Mouse (Mus musculus) midbrain, embryonic 11.5 days (tissue): ENCODE measurements around the gene Gpr12. TPM values are rescaled to one million over a fixed set of nuclear protein-coding genes. Genes with fewer than 3 reads are reported as not detected.

Experiments
- ATAC-seq: fragments of 200-750 bp; cut with Nextera tagmentation; 2 replicates; pipeline ENCODE4 v1.8.0; 2017; ENCODE audit warnings: moderate TSS enrichment, moderate library complexity; ENCODE audit not compliant: low FRiP score
- DNase-seq: peaks from one replicate; pipeline ENCODE4 v3.0.0; 2015; ENCODE audit warnings: low spot score; ENCODE audit errors: missing footprints
- H3K27ac ChIP-seq: fragments of 300-500 bp; sonication (generic); 2 replicates; pipeline ENCODE4 v1.5.1; 2014; ENCODE audit warnings: low read depth, low read length
- H3K27me3 ChIP-seq: fragments of 300-500 bp; sonication (generic); 2 replicates; pipeline ENCODE4 v1.6.1; 2014; ENCODE audit warnings: mild to moderate bottlenecking, low read length, moderate library complexity, mixed read lengths; ENCODE audit not compliant: control insufficient read depth, insufficient read depth
- H3K36me3 ChIP-seq: fragments of 300-500 bp; sonication (generic); 2 replicates; pipeline ENCODE4 v1.6.1; 2014; ENCODE audit warnings: mild to moderate bottlenecking, low read length, moderate library complexity, mixed read lengths; ENCODE audit not compliant: control insufficient read depth, insufficient read depth
- H3K4me1 ChIP-seq: fragments of 300-500 bp; sonication (generic); 2 replicates; pipeline ENCODE4 v1.6.1; 2014; ENCODE audit warnings: low read length; ENCODE audit not compliant: control insufficient read depth, insufficient read depth
- H3K4me2 ChIP-seq: fragments of 300-500 bp; sonication (generic); 2 replicates; pipeline ENCODE4 v1.6.1; 2014; ENCODE audit warnings: mild to moderate bottlenecking, moderate library complexity
- H3K4me3 ChIP-seq: fragments of 300-500 bp; sonication (generic); 2 replicates; pipeline ENCODE4 v1.5.1; 2014; ENCODE audit warnings: low read depth, low read length
- H3K9ac ChIP-seq: fragments of 300-500 bp; sonication (generic); 2 replicates; pipeline ENCODE4 v1.6.1; 2014; ENCODE audit warnings: low read length
- H3K9me3 ChIP-seq: fragments of 300-500 bp; sonication (generic); 2 replicates; pipeline ENCODE4 v1.6.1; 2016; ENCODE audit warnings: low read length; ENCODE audit not compliant: control insufficient read depth
- WGBS: fragments of 180-500 bp; shearing (Covaris S2); extraction: QIAGEN DNeasy Blood & Tissue Kit; methylation state at CpG from one replicate; pipeline ENCODE4 v1.1.7; 2014; 5-methylcytosine and 5-hydroxymethylcytosine counted together
- polyA plus RNA-seq: library from polyadenylated mRNA; unstranded; fragments of >200 nt; fragmentation: Nextera tagmentation; extraction: Ambion mirVana; gene quantifications from 2 replicates; pipeline ENCODE4 v1.2.1, GENCODE M21; 2014

Gpr12 gene
- 0.36 and 0.39 TPM in 2 replicates for polyA plus RNA-seq

DNA sequence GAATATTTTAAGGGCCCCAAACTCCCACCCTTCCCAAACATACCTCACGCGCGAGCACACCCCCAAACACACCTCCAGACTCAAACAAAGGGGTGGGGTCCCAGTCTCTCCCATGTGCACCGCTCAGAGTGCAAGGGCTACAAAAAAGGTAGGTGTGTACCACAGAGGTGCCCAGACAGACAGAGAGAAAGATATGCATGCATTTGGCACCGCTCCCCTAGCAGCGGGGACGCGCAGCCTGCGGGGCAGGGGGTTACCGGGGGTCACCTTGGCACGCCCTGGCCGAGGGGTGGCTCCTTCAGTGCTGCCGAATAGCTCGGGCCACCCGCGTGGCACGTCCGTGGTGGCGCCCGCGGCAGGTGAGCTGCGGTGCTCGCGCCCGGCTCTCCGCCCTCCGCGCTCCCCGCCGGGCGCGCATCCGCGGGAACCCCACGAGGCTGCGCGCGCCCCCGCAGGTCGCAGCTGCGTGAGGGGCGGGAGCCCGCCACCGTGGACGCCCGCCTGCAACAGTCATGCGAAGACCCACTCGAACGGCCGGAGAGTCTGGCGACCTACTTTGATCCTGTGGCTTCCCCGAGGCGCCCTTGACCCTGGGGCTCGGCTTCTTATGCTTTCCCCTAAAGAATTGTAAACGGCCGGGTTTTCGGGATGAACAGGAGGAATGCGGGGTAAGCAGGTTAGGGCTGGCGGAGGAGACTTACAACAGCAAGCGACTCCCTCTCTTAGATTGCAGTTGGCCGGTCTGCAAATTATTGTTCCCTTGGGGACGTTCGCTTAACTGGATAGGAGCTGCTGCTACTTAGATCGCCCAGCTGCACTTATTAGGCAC is at the start of gene Gpr12:
TSS of gene Gpr12 (minus strand) at position 762 of the 829 bp plus-strand sequence.
- peaks cover 6% of the 10 kb centered on the region; the same call in 1 of the 2 replicates for H3K4me1 ChIP-seq
- peak; percentile 91 for DNase-seq
- H3K36me3 ChIP-seq: no peaks in the 10 kb centered on the region
- H3K9ac ChIP-seq: peak within 1 kb of the TSS; percentile 54
- under 1% methylated on average over 58 of the region's 64 CpGs for WGBS
- peak within 1 kb of the TSS; percentile 96 for H3K4me2 ChIP-seq
- H3K27ac ChIP-seq: no peak within 1 kb of the TSS
- peak within 1 kb of the TSS; percentile 53 for H3K4me3 ChIP-seq
- peak; percentile 72 for ATAC-seq
- H3K9me3 ChIP-seq: no peaks in the 10 kb centered on the region
- peaks cover 36% of the 10 kb centered on the region for H3K27me3 ChIP-seq

DNA sequence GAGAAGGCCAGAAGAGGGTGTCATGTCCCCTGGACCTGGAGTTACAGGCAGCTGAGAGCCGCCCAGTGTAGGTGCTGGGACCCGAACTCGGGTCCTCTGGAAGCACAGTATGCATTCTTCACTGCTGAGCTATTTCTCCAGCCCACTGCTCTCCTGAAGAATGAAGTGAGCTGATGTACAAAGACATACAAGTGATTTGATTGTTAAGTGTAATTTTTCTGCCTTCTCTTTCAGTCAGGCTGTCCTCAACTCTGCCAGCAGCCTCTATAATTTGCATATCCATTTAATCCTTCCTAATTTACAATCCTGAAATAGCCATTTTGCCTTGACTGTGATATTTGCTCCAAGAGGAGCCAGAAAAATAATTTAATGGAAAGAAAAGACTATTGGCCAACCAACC is 46.6 kb upstream of the Gpr12 start:
- H3K27ac ChIP-seq: no peak overlapping the region
- H3K4me3 ChIP-seq: no peak overlapping the region
- no peak overlapping the region for H3K9ac ChIP-seq
- DNase-seq: no peak
- no peak for ATAC-seq
- no peaks in the 10 kb centered on the region for H3K9me3 ChIP-seq
- WGBS: 83% methylated on average over 3 of the region's 3 CpGs
- no peaks in the 10 kb centered on the region for H3K4me1 ChIP-seq
- H3K27me3 ChIP-seq: no peaks in the 10 kb centered on the region
- H3K36me3 ChIP-seq: no peaks in the 10 kb centered on the region
- H3K4me2 ChIP-seq: no peak overlapping the region

DNA sequence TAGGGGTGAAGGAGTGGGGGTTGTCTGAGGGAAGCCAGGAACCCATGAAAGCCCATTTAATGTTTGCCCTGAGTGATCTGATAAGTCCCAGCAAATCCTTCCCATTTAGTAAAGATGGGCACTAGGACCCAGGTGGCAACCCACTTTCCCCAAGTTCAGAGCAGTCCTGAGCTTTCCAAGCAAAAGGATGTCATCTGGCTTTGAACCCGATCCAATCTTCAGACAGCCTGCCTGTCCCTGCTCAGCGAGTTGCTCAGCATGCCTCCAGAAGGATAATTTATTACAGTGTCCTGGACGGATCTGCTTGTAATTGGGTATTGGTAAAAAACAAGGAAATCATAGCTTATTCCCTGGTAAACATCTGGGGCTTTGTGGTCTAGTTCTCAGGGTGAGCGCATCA is 45.9 kb upstream of the Gpr12 start:
- H3K27ac ChIP-seq: no peak overlapping the region
- no peaks in the 10 kb centered on the region for H3K27me3 ChIP-seq
- no peaks in the 10 kb centered on the region for H3K36me3 ChIP-seq
- no peaks in the 10 kb centered on the region for H3K4me1 ChIP-seq
- 61% methylated on average over 4 of the region's 4 CpGs for WGBS
- no peak for ATAC-seq
- H3K9ac ChIP-seq: no peak overlapping the region
- no peak overlapping the region for H3K4me3 ChIP-seq
- H3K4me2 ChIP-seq: no peak overlapping the region
- DNase-seq: no peak
- H3K9me3 ChIP-seq: no peaks in the 10 kb centered on the region

DNA sequence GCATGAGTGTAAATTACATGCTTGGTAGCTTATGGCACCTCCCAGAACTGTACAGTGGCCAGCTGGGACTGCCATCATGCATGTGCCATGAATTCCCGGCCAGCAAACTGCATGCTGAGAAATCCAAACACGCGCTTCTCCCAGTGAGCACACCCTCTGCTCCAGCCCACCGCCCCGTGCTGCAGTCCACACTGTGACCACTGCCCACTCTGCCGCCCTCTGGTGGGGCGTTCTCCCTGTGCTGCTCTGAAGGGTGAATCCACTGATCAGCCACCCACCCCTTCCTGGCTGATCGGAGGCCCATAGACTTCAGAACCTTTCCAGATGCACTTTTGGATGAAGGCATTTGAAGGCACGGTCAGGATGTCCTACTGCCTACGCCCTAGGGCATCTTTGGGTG is 44.6 kb upstream of the Gpr12 start:
- Histone ChIP-seq H3K4me3 (no peak overlapping the region), H3K4me1 (no peaks in the 10 kb centered on the region), H3K4me2 (no peak overlapping the region), H3K9me3 (no peaks in the 10 kb centered on the region), H3K27me3 (no peaks in the 10 kb centered on the region), H3K36me3 (no peaks in the 10 kb centered on the region), H3K27ac (no peak overlapping the region), H3K9ac (no peak overlapping the region)
- 79% methylated on average over 10 of the region's 10 CpGs for WGBS
- no peak for ATAC-seq
- DNase-seq: no peak

DNA sequence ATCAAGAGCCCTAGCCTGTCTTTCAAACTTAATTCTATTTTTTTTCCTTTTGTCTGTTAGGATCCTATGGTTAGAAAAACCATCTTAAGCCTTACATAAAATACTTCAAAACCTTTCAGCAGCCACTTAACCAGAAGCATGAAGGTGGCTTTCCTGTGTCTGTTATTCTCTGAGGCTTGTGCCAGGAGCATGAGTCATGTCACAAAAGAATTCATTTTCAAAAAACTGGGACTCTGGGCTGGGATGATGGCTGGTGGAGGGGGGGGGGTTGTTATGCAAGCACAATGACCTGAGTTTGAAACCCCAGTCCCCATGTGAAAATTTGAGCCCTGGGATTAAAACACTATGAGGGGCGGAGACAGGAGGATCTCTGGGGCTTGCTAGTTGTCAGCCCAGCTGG is 43.8 kb upstream of the Gpr12 start:
- Histone ChIP-seq H3K9me3 (no peaks in the 10 kb centered on the region), H3K9ac (no peak overlapping the region), H3K27me3 (no peaks in the 10 kb centered on the region), H3K4me2 (no peak overlapping the region), H3K4me3 (no peak overlapping the region), H3K27ac (no peak overlapping the region), H3K36me3 (no peaks in the 10 kb centered on the region), H3K4me1 (no peaks in the 10 kb centered on the region)
- no peak for ATAC-seq
- DNase-seq: no peak
- WGBS: 86% methylated on average over 1 of the region's 1 CpGs

DNA sequence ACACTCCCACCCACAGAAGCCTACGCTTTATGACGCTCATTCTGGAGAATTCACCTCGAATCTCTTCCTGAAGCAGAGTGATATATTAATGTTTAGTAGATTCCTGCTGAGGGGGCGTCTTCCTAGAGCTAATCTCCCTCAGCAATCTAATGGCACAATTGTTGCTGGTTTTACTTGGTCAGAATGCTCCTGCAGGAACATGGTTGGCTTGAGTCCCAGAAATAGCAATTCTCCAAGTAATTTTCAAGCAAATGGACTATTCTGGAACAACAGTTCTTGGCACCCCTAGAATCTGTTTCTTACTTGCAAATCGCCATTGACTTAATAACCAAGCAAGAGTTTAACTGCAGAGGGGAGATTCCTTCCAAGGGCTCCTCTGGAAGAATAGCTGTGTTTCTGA is 42.9 kb upstream of the Gpr12 start:
- no peaks in the 10 kb centered on the region for H3K36me3 ChIP-seq
- ATAC-seq (no peak), DNase-seq (no peak)
- H3K27ac ChIP-seq: no peak overlapping the region
- H3K9ac ChIP-seq: no peak overlapping the region
- no peaks in the 10 kb centered on the region for H3K4me1 ChIP-seq
- WGBS: 74% methylated on average over 5 of the region's 5 CpGs
- H3K4me3 ChIP-seq: no peak overlapping the region
- no peaks in the 10 kb centered on the region for H3K9me3 ChIP-seq
- no peak overlapping the region for H3K4me2 ChIP-seq
- no peaks in the 10 kb centered on the region for H3K27me3 ChIP-seq

DNA sequence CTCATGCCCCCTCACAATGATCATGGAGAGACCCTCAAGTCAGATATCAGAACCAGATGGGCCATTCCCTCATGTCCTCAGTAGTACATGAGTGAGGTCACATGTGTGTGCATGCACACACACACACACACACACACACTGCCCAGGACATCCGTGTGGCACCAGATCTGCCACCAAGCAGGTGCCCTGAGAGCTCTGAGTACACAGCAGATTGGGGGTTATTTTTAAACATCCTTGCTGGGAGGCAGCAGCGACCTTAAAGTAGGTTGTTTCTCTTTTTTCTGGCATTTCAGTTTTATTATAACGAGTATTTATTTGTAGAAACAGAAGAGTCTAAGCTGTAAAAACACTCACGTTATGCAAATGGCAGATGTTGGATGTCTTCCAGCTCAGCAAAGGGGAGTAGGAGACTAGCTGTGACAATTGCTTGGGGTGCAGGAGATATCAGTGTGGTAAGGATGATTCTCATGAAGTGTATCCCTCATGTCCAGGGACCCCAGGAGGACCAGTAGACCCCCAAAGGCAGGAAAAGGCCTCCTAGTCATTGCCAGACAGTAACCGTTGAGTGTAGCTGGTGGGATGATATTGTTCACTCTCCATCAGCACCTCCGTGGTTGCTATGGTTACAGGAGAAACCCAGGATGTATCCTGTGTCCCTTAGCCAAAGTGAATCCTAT is 40.7 kb upstream of the Gpr12 start:
- no peaks in the 10 kb centered on the region for H3K4me1 ChIP-seq
- no peak overlapping the region for H3K4me3 ChIP-seq
- H3K9ac ChIP-seq: no peak overlapping the region
- H3K27ac ChIP-seq: no peak overlapping the region
- ATAC-seq (no peak), DNase-seq (no peak)
- H3K9me3 ChIP-seq: no peaks in the 10 kb centered on the region
- H3K27me3 ChIP-seq: no peaks in the 10 kb centered on the region
- WGBS: 67% methylated on average over 6 of the region's 6 CpGs
- H3K36me3 ChIP-seq: no peaks in the 10 kb centered on the region
- no peak overlapping the region for H3K4me2 ChIP-seq

DNA sequence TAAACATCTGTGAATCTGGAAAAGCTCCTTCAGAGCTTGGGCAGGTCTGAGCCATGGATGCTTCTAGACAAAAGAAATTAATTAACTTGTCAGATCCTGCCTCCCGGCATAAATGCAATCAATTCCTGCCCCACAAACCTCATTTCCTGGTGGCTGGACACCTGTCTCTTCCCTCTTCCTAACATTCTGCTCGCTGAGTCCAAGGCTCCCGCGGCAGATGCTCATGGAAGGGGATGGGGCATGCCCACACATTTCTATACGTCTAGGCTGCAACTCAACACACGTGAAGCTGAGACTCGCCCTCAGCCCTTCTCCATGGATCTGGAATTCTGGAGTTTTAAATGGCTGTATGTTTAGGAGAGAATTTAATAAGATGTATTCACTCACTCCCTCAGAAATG is 26.8 kb upstream of the Gpr12 start:
- 75% methylated on average over 7 of the region's 7 CpGs for WGBS
- H3K9me3 ChIP-seq: no peaks in the 10 kb centered on the region
- no peak overlapping the region for H3K4me3 ChIP-seq
- no peaks in the 10 kb centered on the region for H3K36me3 ChIP-seq
- no peak for ATAC-seq
- no peaks in the 10 kb centered on the region for H3K4me1 ChIP-seq
- no peaks in the 10 kb centered on the region for H3K27me3 ChIP-seq
- no peak overlapping the region for H3K27ac ChIP-seq
- no peak overlapping the region for H3K4me2 ChIP-seq
- no peak for DNase-seq
- no peak overlapping the region for H3K9ac ChIP-seq

DNA sequence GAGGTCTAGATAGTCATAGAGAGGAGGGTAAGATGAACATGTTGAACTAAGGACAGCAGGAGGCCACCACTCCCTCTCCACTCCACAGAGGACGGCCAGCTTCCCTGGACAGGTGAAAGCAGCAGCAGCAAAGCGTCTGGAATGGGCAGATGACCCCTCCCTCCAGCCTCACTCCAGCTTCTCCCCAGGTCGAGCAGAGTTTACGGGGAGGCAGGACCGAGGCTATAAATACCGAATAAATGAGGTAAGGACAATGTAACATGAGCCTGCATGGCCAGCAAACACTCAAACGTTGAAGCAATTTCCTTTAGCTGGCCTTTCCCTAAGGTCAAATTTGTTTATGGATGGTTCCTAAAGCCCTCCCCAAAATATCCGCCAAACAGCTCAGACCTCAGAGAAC is 26.0 kb upstream of the Gpr12 start:
- Histone ChIP-seq H3K27ac (no peak overlapping the region), H3K4me3 (no peak overlapping the region), H3K36me3 (no peaks in the 10 kb centered on the region), H3K4me2 (no peak overlapping the region), H3K4me1 (no peaks in the 10 kb centered on the region), H3K27me3 (no peaks in the 10 kb centered on the region), H3K9ac (no peak overlapping the region), H3K9me3 (no peaks in the 10 kb centered on the region)
- WGBS: 59% methylated on average over 8 of the region's 8 CpGs
- DNase-seq: no peak
- no peak for ATAC-seq
